Mouse (Mus musculus): ENCODE results near the gene Gpx2. TPM values are rescaled to one million over a fixed set of nuclear protein-coding genes. Genes with fewer than 3 reads are reported as not detected.

Gpx2 gene
- total RNA-seq, 1 experiment = 7.0 TPM

DNA sequence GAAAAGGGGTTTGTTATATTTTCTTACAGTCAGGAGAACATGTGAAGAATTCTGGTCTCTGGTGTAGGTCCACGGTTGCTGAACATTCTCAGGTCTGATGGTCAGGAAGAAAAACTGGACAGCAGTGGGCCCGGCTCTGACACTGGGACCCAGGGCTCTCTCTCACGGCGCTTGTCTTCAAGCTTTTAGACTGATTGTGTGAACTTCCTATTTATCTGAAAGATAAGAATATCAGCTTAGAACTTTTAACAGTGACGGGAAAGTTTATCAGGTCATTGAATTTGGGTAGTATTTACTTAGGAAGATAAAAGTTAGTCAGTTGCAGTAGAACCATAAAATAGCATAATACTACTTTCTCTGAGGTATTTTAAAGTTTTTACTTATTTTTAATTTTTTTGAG, 18.5 kb downstream of the Gpx2 start:
- in situ Hi-C loops (cut with MboI; ENCODE audit: low sequenced_read_pairs in 2 of 2, unreplicated experiment in 2 of 2) = no loop called here
- Histone ChIP-seq H3K9me3 (ENCODE audit: control insufficient read depth, insufficient read depth, low read depth, low read length) (peaks cover 5% of the 10 kb centered on the region; the same call in 1 of the 2 replicates), H3K9ac (ENCODE audit: insufficient read depth, low read depth, low read length, poor library complexity, severe bottlenecking) (no peak overlapping the region), H3K36me3 (ENCODE audit: control insufficient read depth, insufficient read depth, low read length, poor library complexity, severe bottlenecking) (peaks cover 4% of the 10 kb centered on the region; the same call in 1 of the 2 replicates), H3K4me3 (ENCODE audit: insufficient read depth in 1 of 2, low read depth in 1 of 2, low read length in 2 of 2, poor library complexity in 1 of 2, severe bottlenecking in 1 of 2) (no peak overlapping the region), H3K4me1 (ENCODE audit: control insufficient read depth in 2 of 2, insufficient read depth in 2 of 2, low read length in 2 of 2, poor library complexity in 1 of 2) (no peaks in the 10 kb centered on the region), H3K27ac (ENCODE audit: insufficient read depth, low read depth, low read length, poor library complexity, severe bottlenecking) (no peak overlapping the region)
- DNase-seq (ENCODE audit: low read depth, low spot score) = no peak
- no peak for TF ChIP-seq CHD2 (IDR thresholded peaks at IDR 0.05; ENCODE audit: low read depth, low read length)
- no peak for TF ChIP-seq MAFK (IDR thresholded peaks at IDR 0.05; ENCODE audit: insufficient read depth, low read depth, low read length)
- TF ChIP-seq ZC3H11A (IDR thresholded peaks at IDR 0.05; ENCODE audit: borderline replicate concordance, low read depth, low read length) = no peak
- TF ChIP-seq ZNF384 (IDR thresholded peaks at IDR 0.05; ENCODE audit: low read depth, low read length) = no peak
- no peak for TF ChIP-seq HCFC1 (IDR thresholded peaks at IDR 0.05; ENCODE audit: borderline replicate concordance, insufficient read depth, low read length)

DNA sequence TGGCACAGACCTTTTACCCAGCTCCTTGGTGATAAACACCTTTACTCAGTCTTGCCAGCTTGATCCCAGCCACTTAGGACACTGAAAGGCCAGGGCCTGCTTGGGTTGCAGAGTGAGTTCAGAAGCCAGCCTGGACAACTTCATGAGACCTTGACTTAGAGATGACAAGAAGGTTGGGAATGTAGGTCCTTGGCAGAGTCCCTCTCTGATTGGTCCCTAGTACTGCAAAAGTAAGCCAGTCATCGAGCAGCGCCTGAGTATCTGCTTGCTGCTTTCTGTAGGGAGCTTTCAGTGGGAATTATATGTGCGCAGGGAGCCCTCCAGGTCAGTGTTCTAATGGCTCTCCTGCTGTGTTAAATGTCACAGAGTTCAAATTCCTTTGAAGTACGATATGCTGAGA, 20.2 kb downstream of the Gpx2 start:
- Histone ChIP-seq H3K36me3 (ENCODE audit: control insufficient read depth, insufficient read depth, low read length, poor library complexity, severe bottlenecking) (peaks cover 4% of the 10 kb centered on the region; the same call in 1 of the 2 replicates), H3K9me3 (ENCODE audit: control insufficient read depth, insufficient read depth, low read depth, low read length) (no peaks in the 10 kb centered on the region), H3K9ac (ENCODE audit: insufficient read depth, low read depth, low read length, poor library complexity, severe bottlenecking) (no peak overlapping the region), H3K4me1 (ENCODE audit: control insufficient read depth in 2 of 2, insufficient read depth in 2 of 2, low read length in 2 of 2, poor library complexity in 1 of 2) (no peaks in the 10 kb centered on the region), H3K27ac (ENCODE audit: insufficient read depth, low read depth, low read length, poor library complexity, severe bottlenecking) (no peak overlapping the region), H3K4me3 (ENCODE audit: insufficient read depth in 1 of 2, low read depth in 1 of 2, low read length in 2 of 2, poor library complexity in 1 of 2, severe bottlenecking in 1 of 2) (no peak overlapping the region)
- DNase-seq (ENCODE audit: low read depth, low spot score) = no peak
- in situ Hi-C loops (cut with MboI; ENCODE audit: low sequenced_read_pairs in 2 of 2, unreplicated experiment in 2 of 2) = no loop called here
- TF ChIP-seq ZC3H11A (IDR thresholded peaks at IDR 0.05; ENCODE audit: borderline replicate concordance, low read depth, low read length) (no peak), HCFC1 (IDR thresholded peaks at IDR 0.05; ENCODE audit: borderline replicate concordance, insufficient read depth, low read length) (no peak), CHD2 (IDR thresholded peaks at IDR 0.05; ENCODE audit: low read depth, low read length) (no peak), ZNF384 (IDR thresholded peaks at IDR 0.05; ENCODE audit: low read depth, low read length) (no peak), MAFK (IDR thresholded peaks at IDR 0.05; ENCODE audit: insufficient read depth, low read depth, low read length) (no peak)

- Histone ChIP-seq H3K27ac (ENCODE audit: insufficient read depth, low read depth, low read length, poor library complexity, severe bottlenecking) (no peak overlapping the region), H3K4me1 (ENCODE audit: control insufficient read depth in 2 of 2, insufficient read depth in 2 of 2, low read length in 2 of 2, poor library complexity in 1 of 2) (no peaks in the 10 kb centered on the region), H3K9ac (ENCODE audit: insufficient read depth, low read depth, low read length, poor library complexity, severe bottlenecking) (no peak overlapping the region), H3K9me3 (ENCODE audit: control insufficient read depth, insufficient read depth, low read depth, low read length) (no peaks in the 10 kb centered on the region), H3K36me3 (ENCODE audit: control insufficient read depth, insufficient read depth, low read length, poor library complexity, severe bottlenecking) (no peaks in the 10 kb centered on the region), H3K4me3 (ENCODE audit: insufficient read depth in 1 of 2, low read depth in 1 of 2, low read length in 2 of 2, poor library complexity in 1 of 2, severe bottlenecking in 1 of 2) (no peak overlapping the region)
- TF ChIP-seq MAFK (IDR thresholded peaks at IDR 0.05; ENCODE audit: insufficient read depth, low read depth, low read length) = no peak
- no peak for TF ChIP-seq HCFC1 (IDR thresholded peaks at IDR 0.05; ENCODE audit: borderline replicate concordance, insufficient read depth, low read length)
- TF ChIP-seq ZC3H11A (IDR thresholded peaks at IDR 0.05; ENCODE audit: borderline replicate concordance, low read depth, low read length) = no peak
- TF ChIP-seq ZNF384 (IDR thresholded peaks at IDR 0.05; ENCODE audit: low read depth, low read length) = no peak
- no peak for TF ChIP-seq CHD2 (IDR thresholded peaks at IDR 0.05; ENCODE audit: low read depth, low read length)
- DNase-seq (ENCODE audit: low read depth, low spot score) = no peak
- in situ Hi-C loops (cut with MboI; ENCODE audit: low sequenced_read_pairs in 2 of 2, unreplicated experiment in 2 of 2) = no loop called here
Observed at GRCm38 (mm10) chr12:76774652-76775051, 20.7 kb downstream of the Gpx2 start.

DNA sequence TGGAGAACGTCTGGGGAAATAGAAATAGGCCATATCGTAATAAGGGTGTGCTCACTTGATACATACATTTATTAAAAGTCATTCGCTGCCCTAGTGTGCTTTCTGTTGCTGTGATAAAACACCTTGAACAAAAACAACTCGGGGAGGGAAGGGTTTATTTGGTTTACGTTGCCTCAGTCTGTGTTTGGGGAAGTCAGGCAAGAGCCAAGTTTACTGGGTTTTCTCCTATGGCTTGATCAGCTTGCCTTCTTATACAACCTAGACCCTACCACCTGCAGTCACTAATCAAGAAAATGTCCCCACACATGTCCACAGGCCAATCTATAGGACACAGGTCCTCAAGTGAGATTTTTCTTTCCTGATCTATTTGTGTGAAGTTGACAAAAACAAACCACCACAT, 23.8 kb downstream of the Gpx2 start:
- H3K27ac ChIP-seq (ENCODE audit: insufficient read depth, low read depth, low read length, poor library complexity, severe bottlenecking) = no peak overlapping the region
- no peak overlapping the region for H3K4me3 ChIP-seq (ENCODE audit: insufficient read depth in 1 of 2, low read depth in 1 of 2, low read length in 2 of 2, poor library complexity in 1 of 2, severe bottlenecking in 1 of 2)
- in situ Hi-C loops (cut with MboI; ENCODE audit: low sequenced_read_pairs in 2 of 2, unreplicated experiment in 2 of 2) = no loop called here
- H3K4me1 ChIP-seq (ENCODE audit: control insufficient read depth in 2 of 2, insufficient read depth in 2 of 2, low read length in 2 of 2, poor library complexity in 1 of 2) = peaks cover 0 to 2% of the 10 kb centered on the region in 2 experiments; a peak in 1 of 4 replicates
- TF ChIP-seq ZC3H11A (IDR thresholded peaks at IDR 0.05; ENCODE audit: borderline replicate concordance, low read depth, low read length) = no peak
- no peak for TF ChIP-seq MAFK (IDR thresholded peaks at IDR 0.05; ENCODE audit: insufficient read depth, low read depth, low read length)
- no peak for TF ChIP-seq ZNF384 (IDR thresholded peaks at IDR 0.05; ENCODE audit: low read depth, low read length)
- TF ChIP-seq CHD2 (IDR thresholded peaks at IDR 0.05; ENCODE audit: low read depth, low read length) = no peak
- TF ChIP-seq HCFC1 (IDR thresholded peaks at IDR 0.05; ENCODE audit: borderline replicate concordance, insufficient read depth, low read length) = no peak
- no peaks in the 10 kb centered on the region for H3K9me3 ChIP-seq (ENCODE audit: control insufficient read depth, insufficient read depth, low read depth, low read length)
- DNase-seq (ENCODE audit: low read depth, low spot score) = no peak
- no peak overlapping the region for H3K9ac ChIP-seq (ENCODE audit: insufficient read depth, low read depth, low read length, poor library complexity, severe bottlenecking)
- H3K36me3 ChIP-seq (ENCODE audit: control insufficient read depth, insufficient read depth, low read length, poor library complexity, severe bottlenecking) = no peaks in the 10 kb centered on the region
